In genomic region chr5:121838341-121839127, GRCm38 (mm10) we compare ENCODE assay signal across 8 mouse cellular contexts. TPM values are rescaled to one million over a fixed set of nuclear protein-coding genes. Genes with fewer than 3 reads are reported as not detected.
DNase-seq lines count a peak whose midpoint lies in the region; ATAC-seq and TF ChIP-seq lines count a peak whose summit lies in the region.

No protein-coding gene starts in this region.

- H3K4me3 ChIP-seq in intestine, embryonic 14.5 days (ENCODE audit: low read depth, low read length) = peak overlapping the region; percentile 73
- H3K4me3 ChIP-seq in liver, postnatal 0 days (ENCODE audit: low read depth, low read length) = peak overlapping the region; percentile 90
- peak overlapping the region; percentile 9 for H3K4me3 ChIP-seq in neural tube, embryonic 14.5 days (ENCODE audit: low read depth, low read length)

- 2% methylated on average over 46 of the region's 46 CpGs for WGBS in intestine, embryonic 14.5 days
- under 1% methylated on average over 46 of the region's 46 CpGs for WGBS in liver, postnatal 0 days (ENCODE audit: insufficient replicate concordance)
- under 1% methylated on average over 46 of the region's 46 CpGs for WGBS in neural tube, embryonic 14.5 days

- H3K36me3 ChIP-seq in intestine, embryonic 14.5 days (ENCODE audit: control insufficient read depth, insufficient read depth, low read length) = no peaks in the 10 kb centered on the region
- H3K36me3 ChIP-seq in liver, postnatal 0 days (replicated peaks; ENCODE audit: insufficient read depth, low read length) = no peaks in the 10 kb centered on the region
- H3K36me3 ChIP-seq in neural tube, embryonic 14.5 days (ENCODE audit: control insufficient read depth, insufficient read depth, low read length) = no peaks in the 10 kb centered on the region

- no peaks in the 10 kb centered on the region for H3K9me3 ChIP-seq in intestine, embryonic 14.5 days (ENCODE audit: control insufficient read depth, low read length)
- H3K9me3 ChIP-seq in liver, postnatal 0 days (ENCODE audit: low read length) = no peaks in the 10 kb centered on the region
- H3K9me3 ChIP-seq in neural tube, embryonic 14.5 days (ENCODE audit: control insufficient read depth, low read length) = no peaks in the 10 kb centered on the region

- TF ChIP-seq EP300 in liver, postnatal 0 days (IDR thresholded peaks at IDR 0.05; ENCODE audit: low read depth) = 0 out of 2 replicates have a peak, but pooled peaks have one; percentile 26

- peaks cover 10% of the 10 kb centered on the region for H3K27me3 ChIP-seq in intestine, embryonic 14.5 days (replicated peaks; ENCODE audit: control insufficient read depth, insufficient read depth, low read length)
- 0 out of 2 replicates have a peak, but pooled peaks cover under 1% of the 10 kb centered on the region for H3K27me3 ChIP-seq in liver, postnatal 0 days (ENCODE audit: insufficient read depth, low read length)
- H3K27me3 ChIP-seq in neural tube, embryonic 14.5 days (ENCODE audit: control insufficient read depth, insufficient read depth, low read length) = peaks cover 24% of the 10 kb centered on the region

- ATAC-seq in intestine, embryonic 14.5 days (replicated peaks; ENCODE audit: low FRiP score, low TSS enrichment, low read depth) = no peak
- ATAC-seq in liver, postnatal 0 days = peak; percentile 16
- no peak for ATAC-seq in neural tube, embryonic 14.5 days (ENCODE audit: low read depth)

- DNase-seq in gastrocnemius, adult 18-20 months (ENCODE audit: low spot score) = peak; percentile 52
- DNase-seq in gastrocnemius, postnatal 10 days = no peak
- DNase-seq in brain, adult 2 months (ENCODE audit: low read depth, low spot score) = peak; percentile 76
- DNase-seq in gastrocnemius, postnatal 25 days = peak; percentile 66
- DNase-seq in intestine, embryonic 14.5 days (ENCODE audit: low spot score) = peak; percentile 76
- DNase-seq in liver, postnatal 0 days = peak; percentile 75
- DNase-seq in urinary bladder, postnatal 14 days (ENCODE audit: low spot score) = peak; percentile 60

- peak overlapping the region; percentile 9; the same call in 1 of the 2 replicates for H3K27ac ChIP-seq in intestine, embryonic 14.5 days (ENCODE audit: low read depth)
- H3K27ac ChIP-seq in liver, postnatal 0 days (ENCODE audit: low read depth) = peak overlapping the region; percentile 100
- no peak overlapping the region for H3K27ac ChIP-seq in neural tube, embryonic 14.5 days (ENCODE audit: low read depth, low read length)

- peaks cover 34% of the 10 kb centered on the region for H3K4me1 ChIP-seq in intestine, embryonic 14.5 days (replicated peaks; ENCODE audit: control insufficient read depth, insufficient read depth, low read length)
- peaks cover 58% of the 10 kb centered on the region for H3K4me1 ChIP-seq in liver, postnatal 0 days (ENCODE audit: insufficient read depth)
- H3K4me1 ChIP-seq in neural tube, embryonic 14.5 days (ENCODE audit: control insufficient read depth, insufficient read depth, low read length) = peaks cover 21% of the 10 kb centered on the region; the same call in 1 of the 2 replicates

- H3K9ac ChIP-seq in intestine, embryonic 14.5 days (ENCODE audit: low read length) = peak overlapping the region; percentile 22
- peak overlapping the region; percentile 74 for H3K9ac ChIP-seq in liver, postnatal 0 days (replicated peaks)
- no peak overlapping the region for H3K9ac ChIP-seq in neural tube, embryonic 14.5 days (replicated peaks; ENCODE audit: low read depth, low read length)

- peak overlapping the region; percentile 63 for H3K4me2 ChIP-seq in intestine, embryonic 14.5 days (ENCODE audit: low read length)
- H3K4me2 ChIP-seq in liver, postnatal 0 days (ENCODE audit: low read depth, low read length) = peak overlapping the region; percentile 92
- peak overlapping the region; percentile 90 for H3K4me2 ChIP-seq in neural tube, embryonic 14.5 days (ENCODE audit: low read depth, low read length)

- peak; percentile 1; the same call in 1 of the 2 replicates for TF ChIP-seq CTCF in liver, postnatal 0 days (IDR thresholded peaks at IDR 0.05; ENCODE audit: low read depth)

RNA-seq across cellular contexts. Expression of gene Sh2b3, which starts 1.1 kb away (rescaled TPM):
- 10 to 100 TPM; 11.4 to 13.0 TPM for total RNA-seq in gastrocnemius, adult 18-20 months (2021)
- 10 to 100 TPM; 18.3 to 22.5 TPM for total RNA-seq in gastrocnemius, postnatal 10 days (2021)
- total RNA-seq in gastrocnemius, postnatal 25 days (2021) = 10 to 100 TPM; 12.1 to 14.9 TPM
- polyA plus RNA-seq in intestine, embryonic 14.5 days (2014; fragmentation: Nextera tagmentation; extraction: Ambion mirVana) = 15.4 and 16.3 TPM in 2 replicates
- 9.0 and 9.1 TPM in 2 replicates for polyA plus RNA-seq in liver, postnatal 0 days (2015; fragmentation: Nextera tagmentation; extraction: Ambion mirVana)
- polyA plus RNA-seq in neural tube, embryonic 14.5 days (2014; fragmentation: Nextera tagmentation; extraction: Ambion mirVana) = 6.4 and 8.5 TPM in 2 replicates

RNA-seq across cellular contexts. Expression of gene Pheta1, which starts 10.2 kb away (rescaled TPM):
- total RNA-seq in gastrocnemius, adult 18-20 months (2021) = 1 to 10 TPM; 4.4 to 5.7 TPM
- 1 to 10 TPM; 6.4 to 7.6 TPM for total RNA-seq in gastrocnemius, postnatal 10 days (2021)
- total RNA-seq in gastrocnemius, postnatal 25 days (2021) = 1 to 10 TPM; 4.3 to 4.9 TPM
- 23.3 and 24.4 TPM in 2 replicates for polyA plus RNA-seq in intestine, embryonic 14.5 days (2014; fragmentation: Nextera tagmentation; extraction: Ambion mirVana)
- 4.8 and 5.7 TPM in 2 replicates for polyA plus RNA-seq in liver, postnatal 0 days (2015; fragmentation: Nextera tagmentation; extraction: Ambion mirVana)
- polyA plus RNA-seq in neural tube, embryonic 14.5 days (2014; fragmentation: Nextera tagmentation; extraction: Ambion mirVana) = 22.6 and 27.4 TPM in 2 replicates

Comparison
In these comparisons a context has a peak if more than half of its experiments do, and no peak if none do; other contexts are left out.
1. H3K4me3 ChIP-seq: peak in every context shown above with its lines; median percentile 90 in liver, postnatal 0 days; 73 in intestine, embryonic 14.5 days; 9 in neural tube, embryonic 14.5 days.